In the genomic region with DNA sequence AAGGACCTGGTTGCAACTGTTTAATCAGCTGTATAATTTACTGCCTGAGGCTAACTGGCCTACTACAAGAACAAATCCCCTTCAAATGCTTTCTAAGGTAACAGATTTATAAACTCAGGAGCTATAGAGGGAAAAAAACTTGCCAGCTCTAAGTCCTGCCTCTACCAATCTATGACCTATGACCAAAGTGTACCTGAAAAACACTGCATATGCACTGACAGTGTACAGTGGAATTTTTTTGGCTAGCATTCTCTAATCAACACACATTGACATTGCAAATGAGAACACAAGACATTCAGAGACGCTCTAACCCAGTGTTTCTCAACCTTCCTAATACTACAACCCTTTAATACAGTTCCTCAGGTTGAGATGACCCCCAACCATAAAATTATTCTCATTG, we compare ENCODE assay signal across 32 mouse cellular contexts.
"Had no signal": no experiment of that assay in that cellular context is flagged by ENCODE, and none has a peak within 500 bp of the region (broad histone marks: within the 10 kb centered on the region; RNA-seq: fewer than 3 reads in every experiment).

No protein-coding gene starts in this region.

- H3K9ac ChIP-seq: limb, embryonic 12.5 days; limb, embryonic 13.5 days; limb, embryonic 15.5 days; liver, embryonic 13.5 days; liver, embryonic 14.5 days; liver, embryonic 15.5 days; liver, postnatal 0 days; lung, embryonic 14.5 days; lung, embryonic 15.5 days; midbrain, embryonic 12.5 days; midbrain, embryonic 13.5 days; midbrain, embryonic 15.5 days; neural tube, embryonic 12.5 days; neural tube, embryonic 13.5 days had no signal

- H3K9me3 ChIP-seq: limb, embryonic 10.5 days; limb, embryonic 12.5 days; limb, embryonic 13.5 days; limb, embryonic 15.5 days; liver, embryonic 13.5 days; liver, embryonic 15.5 days; lung, embryonic 15.5 days; megakaryocyte, embryonic 14.5 days; midbrain, embryonic 10.5 days; midbrain, embryonic 12.5 days; midbrain, embryonic 13.5 days; midbrain, embryonic 15.5 days; neural tube, embryonic 12.5 days; neural tube, embryonic 13.5 days had no signal

- DNase-seq: left cerebral cortex, postnatal 4 days; liver; liver, embryonic 13.5 days; liver, postnatal 0 days; lung, adult 18-20 months; lung, adult 2 months; lung, embryonic 14.5 days; lung, postnatal 10 days; lung, postnatal 14 days; lung, postnatal 36 days; lung, postnatal 4 days had no signal

- H3K27me3 ChIP-seq: limb, embryonic 12.5 days; limb, embryonic 13.5 days; limb, embryonic 15.5 days; liver, embryonic 13.5 days; liver, embryonic 15.5 days; lung, embryonic 15.5 days; megakaryocyte, embryonic 14.5 days; midbrain, embryonic 12.5 days; midbrain, embryonic 13.5 days; midbrain, embryonic 15.5 days; neural tube, embryonic 12.5 days; neural tube, embryonic 13.5 days had no signal

- ATAC-seq: liver, postnatal 0 days; lung, postnatal 0 days; midbrain, embryonic 13.5 days; midbrain, embryonic 15.5 days; midbrain, embryonic 16.5 days had no signal

- H3K27ac ChIP-seq: left cerebral cortex, adult 2 months; limb, embryonic 10.5 days; limb, embryonic 12.5 days; limb, embryonic 13.5 days; limb, embryonic 15.5 days; liver, embryonic 13.5 days; liver, embryonic 14.5 days; liver, embryonic 15.5 days; lung, embryonic 15.5 days; macrophage; midbrain, embryonic 10.5 days; midbrain, embryonic 12.5 days; midbrain, embryonic 13.5 days; midbrain, embryonic 15.5 days; neural tube, embryonic 12.5 days; neural tube, embryonic 13.5 days had no signal

- H3K4me1 ChIP-seq: limb, embryonic 10.5 days; limb, embryonic 12.5 days; limb, embryonic 13.5 days; limb, embryonic 15.5 days; lung, embryonic 15.5 days; midbrain, embryonic 10.5 days; midbrain, embryonic 12.5 days; midbrain, embryonic 13.5 days; midbrain, embryonic 15.5 days; neural tube, embryonic 12.5 days had no signal

- H3K36me3 ChIP-seq: limb, embryonic 12.5 days; limb, embryonic 13.5 days; limb, embryonic 15.5 days; liver, embryonic 13.5 days; liver, embryonic 15.5 days; lung, embryonic 15.5 days; midbrain, embryonic 10.5 days; midbrain, embryonic 12.5 days; midbrain, embryonic 13.5 days; midbrain, embryonic 15.5 days; neural tube, embryonic 12.5 days; neural tube, embryonic 13.5 days had no signal

- H3K4me2 ChIP-seq: limb, embryonic 12.5 days; limb, embryonic 13.5 days; limb, embryonic 15.5 days; liver, embryonic 11.5 days; liver, embryonic 13.5 days; liver, embryonic 15.5 days; lung, embryonic 14.5 days; lung, embryonic 15.5 days; midbrain, embryonic 11.5 days; midbrain, embryonic 12.5 days; midbrain, embryonic 13.5 days; midbrain, embryonic 15.5 days; neural tube, embryonic 12.5 days; neural tube, embryonic 13.5 days had no signal

- H3K4me3 ChIP-seq: left cerebral cortex, adult 2 months; limb, embryonic 10.5 days; limb, embryonic 12.5 days; limb, embryonic 13.5 days; limb, embryonic 15.5 days; liver, embryonic 13.5 days; liver, embryonic 15.5 days; lung, embryonic 15.5 days; megakaryocyte, embryonic 14.5 days; midbrain, embryonic 10.5 days; midbrain, embryonic 12.5 days; midbrain, embryonic 13.5 days; midbrain, embryonic 15.5 days; myocyte; neural tube, embryonic 12.5 days; neural tube, embryonic 13.5 days had no signal
